Mouse (Mus musculus): ENCODE results near the gene Nipal1. TPM values are rescaled to one million over a fixed set of nuclear protein-coding genes. Genes with fewer than 3 reads are reported as not detected.
A peak's percentile ranks its signal among the peaks of the same experiment; 100 is the strongest.

Gene Nipal1
- polyA plus RNA-seq, 1 experiment from 2014 or later, result 1.9 TPM

- no peak overlapping the region for H3K4me2 ChIP-seq (replicated peaks; ENCODE audit: low read depth, low read length)
- no peaks in the 10 kb centered on the region for H3K36me3 ChIP-seq (ENCODE audit: control insufficient read depth, insufficient read depth, low read length)
- no peak for ATAC-seq (ENCODE audit: low FRiP score, low TSS enrichment)
- H3K27ac ChIP-seq (ENCODE audit: low read depth, low read length), result no peak overlapping the region
- no peaks in the 10 kb centered on the region for H3K9me3 ChIP-seq (ENCODE audit: control insufficient read depth, low read length)
- WGBS, result 89% methylated on average over 1 of the region's 1 CpGs
- H3K9ac ChIP-seq (ENCODE audit: low read depth, low read length), result no peak overlapping the region
- no peak overlapping the region for H3K4me3 ChIP-seq (ENCODE audit: low read length)
- H3K27me3 ChIP-seq (ENCODE audit: control insufficient read depth, insufficient read depth, low read length), result no peaks in the 10 kb centered on the region
- no peaks in the 10 kb centered on the region for H3K4me1 ChIP-seq (ENCODE audit: control insufficient read depth, insufficient read depth, low read length)
These were observed 7.5 kb upstream of the Nipal1 start for GRCm38 (mm10) chr5:72640072-72640471.

GRCm38 (mm10) chr5:72643655-72644054 lies 3.9 kb upstream of the Nipal1 start:
- whole genome bisulfite sequencing, result 70% methylated on average over 7 of the region's 7 CpGs
- Histone ChIP-seq H3K4me1 (ENCODE audit: control insufficient read depth, insufficient read depth, low read length) (peaks cover 5% of the 10 kb centered on the region; the same call in 1 of the 2 replicates), H3K27me3 (ENCODE audit: control insufficient read depth, insufficient read depth, low read length) (0 out of 2 replicates have a peak, but pooled peaks cover 5% of the 10 kb centered on the region), H3K4me3 (ENCODE audit: low read length) (no peak overlapping the region), H3K36me3 (ENCODE audit: control insufficient read depth, insufficient read depth, low read length) (no peaks in the 10 kb centered on the region), H3K9ac (ENCODE audit: low read depth, low read length) (no peak overlapping the region), H3K9me3 (ENCODE audit: control insufficient read depth, low read length) (no peaks in the 10 kb centered on the region), H3K27ac (ENCODE audit: low read depth, low read length) (no peak overlapping the region), H3K4me2 (replicated peaks; ENCODE audit: low read depth, low read length) (no peak overlapping the region)
- no peak for ATAC-seq (ENCODE audit: low FRiP score, low TSS enrichment)

- 0 out of 2 replicates have a peak, but pooled peaks cover 5% of the 10 kb centered on the region for H3K27me3 ChIP-seq (ENCODE audit: control insufficient read depth, insufficient read depth, low read length)
- peaks cover 5% of the 10 kb centered on the region; the same call in 1 of the 2 replicates for H3K4me1 ChIP-seq (ENCODE audit: control insufficient read depth, insufficient read depth, low read length)
- no peak for ATAC-seq (ENCODE audit: low FRiP score, low TSS enrichment)
- no peak within 1 kb of the TSS for H3K27ac ChIP-seq (ENCODE audit: low read depth, low read length)
- WGBS, result 55% methylated on average over 1 of the region's 1 CpGs
- H3K36me3 ChIP-seq (ENCODE audit: control insufficient read depth, insufficient read depth, low read length), result no peaks in the 10 kb centered on the region
- H3K9ac ChIP-seq (ENCODE audit: low read depth, low read length), result no peak within 1 kb of the TSS
- no peaks in the 10 kb centered on the region for H3K9me3 ChIP-seq (ENCODE audit: control insufficient read depth, low read length)
- no peak within 1 kb of the TSS for H3K4me2 ChIP-seq (replicated peaks; ENCODE audit: low read depth, low read length)
- no peak within 1 kb of the TSS for H3K4me3 ChIP-seq (ENCODE audit: low read length)
These were observed 3.4 kb upstream of the Nipal1 start, which contains the start of gene Cnga1 for GRCm38 (mm10) chr5:72644175-72644574. Gene Cnga1 (minus strand): TSS chr5:72644275.

GRCm38 (mm10) chr5:72646131-72646530 lies 1.5 kb upstream of the Nipal1 start:
- Histone ChIP-seq H3K9ac (ENCODE audit: low read depth, low read length) (no peak overlapping the region), H3K36me3 (ENCODE audit: control insufficient read depth, insufficient read depth, low read length) (no peaks in the 10 kb centered on the region), H3K4me1 (ENCODE audit: control insufficient read depth, insufficient read depth, low read length) (peaks cover 5% of the 10 kb centered on the region; the same call in 1 of the 2 replicates), H3K27ac (ENCODE audit: low read depth, low read length) (no peak overlapping the region), H3K4me3 (ENCODE audit: low read length) (no peak overlapping the region), H3K27me3 (ENCODE audit: control insufficient read depth, insufficient read depth, low read length) (0 out of 2 replicates have a peak, but pooled peaks cover 5% of the 10 kb centered on the region), H3K9me3 (ENCODE audit: control insufficient read depth, low read length) (no peaks in the 10 kb centered on the region), H3K4me2 (replicated peaks; ENCODE audit: low read depth, low read length) (no peak overlapping the region)
- WGBS, result 31% methylated on average over 10 of the region's 10 CpGs
- no peak for ATAC-seq (ENCODE audit: low FRiP score, low TSS enrichment)

- Histone ChIP-seq H3K27me3 (ENCODE audit: control insufficient read depth, insufficient read depth, low read length) (0 out of 2 replicates have a peak, but pooled peaks cover 5% of the 10 kb centered on the region), H3K4me1 (ENCODE audit: control insufficient read depth, insufficient read depth, low read length) (peaks cover 5% of the 10 kb centered on the region; the same call in 1 of the 2 replicates), H3K4me3 (ENCODE audit: low read length) (peak overlapping the region; percentile 51), H3K36me3 (ENCODE audit: control insufficient read depth, insufficient read depth, low read length) (no peaks in the 10 kb centered on the region), H3K4me2 (replicated peaks; ENCODE audit: low read depth, low read length) (peak overlapping the region; percentile 89), H3K9me3 (ENCODE audit: control insufficient read depth, low read length) (no peaks in the 10 kb centered on the region), H3K27ac (ENCODE audit: low read depth, low read length) (no peak overlapping the region), H3K9ac (ENCODE audit: low read depth, low read length) (no peak overlapping the region)
- ATAC-seq (ENCODE audit: low FRiP score, low TSS enrichment), result peak; percentile 5; the same call in 1 of the 2 replicates
- 27% methylated on average over 10 of the region's 10 CpGs for WGBS
These were observed 599 bp upstream of the Nipal1 start for GRCm38 (mm10) chr5:72646996-72647395.

- Histone ChIP-seq H3K9ac (ENCODE audit: low read depth, low read length) (peak overlapping the region; percentile 14; the same call in 1 of the 2 replicates), H3K4me2 (replicated peaks; ENCODE audit: low read depth, low read length) (peak overlapping the region; percentile 89), H3K27me3 (ENCODE audit: control insufficient read depth, insufficient read depth, low read length) (0 out of 2 replicates have a peak, but pooled peaks cover 5% of the 10 kb centered on the region), H3K4me1 (ENCODE audit: control insufficient read depth, insufficient read depth, low read length) (peaks cover 5% of the 10 kb centered on the region; the same call in 1 of the 2 replicates), H3K36me3 (ENCODE audit: control insufficient read depth, insufficient read depth, low read length) (no peaks in the 10 kb centered on the region), H3K4me3 (ENCODE audit: low read length) (peak overlapping the region; percentile 51), H3K9me3 (ENCODE audit: control insufficient read depth, low read length) (no peaks in the 10 kb centered on the region), H3K27ac (ENCODE audit: low read depth, low read length) (no peak overlapping the region)
- 9% methylated on average over 18 of the region's 18 CpGs for WGBS
- peak; percentile 63 for ATAC-seq (ENCODE audit: low FRiP score, low TSS enrichment)
These were observed 482 bp downstream of the Nipal1 start for GRCm38 (mm10) chr5:72647958-72648595.

GRCm38 (mm10) chr5:72648987-72649735 lies 1.6 kb downstream of the Nipal1 start:
- ATAC-seq (ENCODE audit: low FRiP score, low TSS enrichment), result no peak

GRCm38 (mm10) chr5:72653068-72653674 lies 5.6 kb downstream of the Nipal1 start:
- WGBS, result 47% methylated on average over 10 of the region's 10 CpGs
- Histone ChIP-seq H3K27me3 (ENCODE audit: control insufficient read depth, insufficient read depth, low read length) (0 out of 2 replicates have a peak, but pooled peaks cover 4% of the 10 kb centered on the region), H3K9ac (ENCODE audit: low read depth, low read length) (no peak overlapping the region), H3K4me2 (replicated peaks; ENCODE audit: low read depth, low read length) (no peak overlapping the region), H3K4me3 (ENCODE audit: low read length) (no peak overlapping the region), H3K36me3 (ENCODE audit: control insufficient read depth, insufficient read depth, low read length) (no peaks in the 10 kb centered on the region), H3K9me3 (ENCODE audit: control insufficient read depth, low read length) (no peaks in the 10 kb centered on the region), H3K4me1 (ENCODE audit: control insufficient read depth, insufficient read depth, low read length) (peaks cover 6% of the 10 kb centered on the region; the same call in 1 of the 2 replicates), H3K27ac (ENCODE audit: low read depth, low read length) (no peak overlapping the region)
- ATAC-seq (ENCODE audit: low FRiP score, low TSS enrichment), result 0 out of 2 replicates have a peak, but pooled peaks have one; percentile 32

More at GRCm38 (mm10) chr5:72648987-72649735, 1.6 kb downstream of the Nipal1 start:
- Histone ChIP-seq H3K27ac (ENCODE audit: low read depth, low read length) (no peak overlapping the region), H3K27me3 (ENCODE audit: control insufficient read depth, insufficient read depth, low read length) (0 out of 2 replicates have a peak, but pooled peaks cover 5% of the 10 kb centered on the region), H3K36me3 (ENCODE audit: control insufficient read depth, insufficient read depth, low read length) (no peaks in the 10 kb centered on the region), H3K9ac (ENCODE audit: low read depth, low read length) (no peak overlapping the region), H3K4me1 (ENCODE audit: control insufficient read depth, insufficient read depth, low read length) (peaks cover 5% of the 10 kb centered on the region; the same call in 1 of the 2 replicates), H3K4me3 (ENCODE audit: low read length) (no peak overlapping the region), H3K4me2 (replicated peaks; ENCODE audit: low read depth, low read length) (no peak overlapping the region), H3K9me3 (ENCODE audit: control insufficient read depth, low read length) (no peaks in the 10 kb centered on the region)
- 60% methylated on average over 9 of the region's 9 CpGs for WGBS
